Mouse (Mus musculus) ES-E14 (cell line): Measurements from ENCODE around the gene Mrps12. TPM values are rescaled to one million over a fixed set of nuclear protein-coding genes. Genes with fewer than 3 reads are reported as not detected.

Experiments
- DNase-seq: peaks from one replicate; pipeline ENCODE4 v3.0.0-alpha.2; 2013; ENCODE audit warnings: low read depth, low spot score
- H3K27ac ChIP-seq: 2 replicates; pipeline ENCODE4 v1.5.1; 2012; ENCODE audit warnings: low read depth, mild to moderate bottlenecking, low read length, moderate library complexity, mixed read lengths; ENCODE audit not compliant: poor library complexity, insufficient read depth, severe bottlenecking
- H3K36me3 ChIP-seq: 2 replicates; pipeline ENCODE4 v1.6.1; 2012; ENCODE audit warnings: mild to moderate bottlenecking, low read length, moderate library complexity, mixed read lengths; ENCODE audit not compliant: control insufficient read depth, poor library complexity, insufficient read depth, severe bottlenecking
- H3K4me1 ChIP-seq, 2 experiments: fragments of 150-350 bp in 1 of 2; sonication (generic) in 1 of 2; 2 replicates each; pipeline ENCODE4 v1.6.1; 2012; ENCODE audit warnings: low read length in 2 of 2, mild to moderate bottlenecking in 1 of 2, mixed read lengths in 1 of 2; ENCODE audit not compliant: control insufficient read depth in 2 of 2, insufficient read depth in 2 of 2, poor library complexity in 1 of 2
- H3K4me3 ChIP-seq, 2 experiments: fragments of 150-350 bp in 1 of 2; sonication (generic) in 1 of 2; 2 replicates each; pipeline ENCODE4 v1.5.1; 2012; ENCODE audit warnings: low read length in 2 of 2, low read depth in 1 of 2, mild to moderate bottlenecking in 1 of 2, mixed read lengths in 1 of 2; ENCODE audit not compliant: insufficient read depth in 1 of 2, poor library complexity in 1 of 2, severe bottlenecking in 1 of 2
- H3K9ac ChIP-seq: 2 replicates; pipeline ENCODE4 v1.6.1; 2012; ENCODE audit warnings: low read depth, mild to moderate bottlenecking, low read length, mixed read lengths; ENCODE audit not compliant: poor library complexity, insufficient read depth, severe bottlenecking
- H3K9me3 ChIP-seq: fragments of 150-350 bp; sonication (generic); 2 replicates; pipeline ENCODE4 v1.6.1; 2012; ENCODE audit warnings: low read depth, mild to moderate bottlenecking, low read length; ENCODE audit not compliant: control insufficient read depth, insufficient read depth
- CHD2 ChIP-seq: IDR thresholded peaks from 2 replicates; pipeline ENCODE4 v1.6.1; 2014; ENCODE audit warnings: mild to moderate bottlenecking, low read depth, low read length, inconsistent platforms
- HCFC1 ChIP-seq: IDR thresholded peaks from 2 replicates; pipeline ENCODE4 v1.6.1; 2012; ENCODE audit warnings: low read length, inconsistent platforms, borderline replicate concordance; ENCODE audit not compliant: insufficient read depth
- MAFK ChIP-seq: IDR thresholded peaks from 2 replicates; pipeline ENCODE4 v1.6.1; 2014; ENCODE audit warnings: mild to moderate bottlenecking, low read depth, low read length, inconsistent platforms; ENCODE audit not compliant: insufficient read depth
- ZC3H11A ChIP-seq: IDR thresholded peaks from 2 replicates; pipeline ENCODE4 v1.6.1; 2012; ENCODE audit warnings: low read depth, mild to moderate bottlenecking, inconsistent platforms, low read length, borderline replicate concordance
- ZNF384 ChIP-seq: IDR thresholded peaks from 2 replicates; pipeline ENCODE4 v1.6.1; 2012; ENCODE audit warnings: low read depth, low read length, inconsistent platforms
- in situ Hi-C, 2 experiments: fragments of 600-800 bp; cut with MboI; formaldehyde crosslinking; loops; one replicate each; pipeline ENCODE4 v1.15.1; 2025; ENCODE audit warnings: low sequenced_read_pairs in 2 of 2, inconsistent platforms in 1 of 2; ENCODE audit not compliant: unreplicated experiment in 2 of 2
- total RNA-seq: library from RNA; depleted of rRNA; stranded (reverse); fragments of 300-350 nt; gene quantifications from 2 replicates; pipeline ENCODE4 v1.2.3, GENCODE M21; 2012; rRNA removed

The Mrps12 gene
- 102 and 105 TPM in 2 replicates for total RNA-seq

GRCm38 (mm10) chr7:28741709-28742438 is at the start of gene Mrps12, which contains the start of gene Sars2:
TSS of gene Mrps12 (minus strand) at chr7:28741820.
TSS of gene Sars2 (plus strand) at chr7:28741992.
- no peak for TF ChIP-seq MAFK
- TF ChIP-seq CHD2: peak; percentile 74
- peak; percentile 72 for TF ChIP-seq HCFC1
- H3K36me3 ChIP-seq: peaks cover 30% of the 10 kb centered on the region
- in situ Hi-C loops: no loop called here

DNA sequence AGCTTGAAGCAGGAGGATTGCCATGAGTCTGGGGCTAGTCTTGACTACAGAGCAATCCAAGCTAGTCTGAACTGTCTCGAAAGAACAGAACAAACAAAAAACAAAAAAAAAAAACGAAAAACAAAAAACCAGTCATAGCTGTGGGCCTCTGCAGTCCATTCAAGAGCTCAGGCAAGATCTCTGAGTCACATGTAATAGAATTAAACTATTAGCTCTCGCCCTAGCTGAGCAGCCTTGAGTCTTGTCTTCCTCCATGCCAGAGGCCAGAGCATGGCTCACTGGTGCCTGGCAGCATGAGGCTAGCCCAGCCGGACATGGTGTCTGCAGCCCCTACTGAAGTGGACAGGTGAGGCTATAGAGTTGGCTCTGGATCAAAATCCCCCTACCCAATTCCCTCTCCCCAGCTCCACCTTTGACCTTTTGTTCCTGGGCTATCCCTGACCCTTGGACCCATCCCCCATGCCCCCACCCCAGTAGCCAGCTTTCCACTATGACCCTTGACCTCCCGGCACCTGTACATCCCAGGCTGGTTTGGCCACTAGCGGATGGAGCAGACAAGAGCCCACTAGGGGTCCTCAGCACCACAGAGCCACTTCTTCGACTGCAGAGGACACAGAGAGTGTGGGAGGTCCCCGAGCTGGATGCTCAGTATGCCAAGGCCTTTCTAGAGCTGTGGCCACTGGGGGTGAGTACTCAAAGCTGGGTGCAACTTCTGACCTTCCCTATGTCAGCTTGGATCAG is 48.6 kb upstream of the Mrps12 start:
- Histone ChIP-seq H3K4me3 (no peak overlapping the region), H3K36me3 (no peaks in the 10 kb centered on the region), H3K9ac (no peak overlapping the region; the same call in 1 of the 2 replicates), H3K4me1 (peaks cover 7 to 33% of the 10 kb centered on the region in 2 experiments; a peak in 3 of 4 replicates), H3K27ac (no peak overlapping the region; the same call in 1 of the 2 replicates), H3K9me3 (no peaks in the 10 kb centered on the region)
- TF ChIP-seq MAFK (no peak), HCFC1 (no peak), ZC3H11A (no peak), ZNF384 (no peak), CHD2 (no peak)
- in situ Hi-C loops: no loop called here
- DNase-seq: no peak

More at GRCm38 (mm10) chr7:28741709-28742438, at the start of gene Mrps12, which contains the start of gene Sars2:
- DNase-seq: peak; percentile 98
- H3K9ac ChIP-seq: peak within 1 kb of the TSS; percentile 84
- peak within 1 kb of the TSS; percentile 65 for H3K27ac ChIP-seq
- peak within 1 kb of the TSS; percentile 83 to 95 for H3K4me3 ChIP-seq
- no peaks in the 10 kb centered on the region for H3K9me3 ChIP-seq
- H3K4me1 ChIP-seq: peaks cover 6 to 8% of the 10 kb centered on the region in 2 experiments; a peak in 2 of 4 replicates

DNA sequence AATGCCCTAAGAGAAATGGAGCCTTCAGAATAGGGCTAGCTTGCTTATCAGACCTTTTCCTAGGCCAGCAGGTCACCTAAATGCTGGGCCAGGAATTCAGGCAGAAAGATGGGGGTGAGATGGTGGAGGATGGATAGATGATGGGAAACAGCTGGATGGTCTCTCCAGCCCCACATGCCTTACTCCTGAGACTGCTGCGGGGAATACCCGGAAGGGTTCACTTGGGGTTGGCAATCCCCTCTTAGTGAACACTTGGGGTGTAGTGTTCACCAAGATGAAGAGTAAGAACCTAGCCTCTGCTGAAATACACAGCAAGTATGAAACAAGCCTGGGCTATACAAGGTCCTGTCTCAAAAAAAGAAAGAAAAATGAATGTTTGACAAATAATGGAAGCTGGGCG is 47.6 kb upstream of the Mrps12 start:
- H3K27ac ChIP-seq: no peak overlapping the region; the same call in 1 of the 2 replicates

DNA sequence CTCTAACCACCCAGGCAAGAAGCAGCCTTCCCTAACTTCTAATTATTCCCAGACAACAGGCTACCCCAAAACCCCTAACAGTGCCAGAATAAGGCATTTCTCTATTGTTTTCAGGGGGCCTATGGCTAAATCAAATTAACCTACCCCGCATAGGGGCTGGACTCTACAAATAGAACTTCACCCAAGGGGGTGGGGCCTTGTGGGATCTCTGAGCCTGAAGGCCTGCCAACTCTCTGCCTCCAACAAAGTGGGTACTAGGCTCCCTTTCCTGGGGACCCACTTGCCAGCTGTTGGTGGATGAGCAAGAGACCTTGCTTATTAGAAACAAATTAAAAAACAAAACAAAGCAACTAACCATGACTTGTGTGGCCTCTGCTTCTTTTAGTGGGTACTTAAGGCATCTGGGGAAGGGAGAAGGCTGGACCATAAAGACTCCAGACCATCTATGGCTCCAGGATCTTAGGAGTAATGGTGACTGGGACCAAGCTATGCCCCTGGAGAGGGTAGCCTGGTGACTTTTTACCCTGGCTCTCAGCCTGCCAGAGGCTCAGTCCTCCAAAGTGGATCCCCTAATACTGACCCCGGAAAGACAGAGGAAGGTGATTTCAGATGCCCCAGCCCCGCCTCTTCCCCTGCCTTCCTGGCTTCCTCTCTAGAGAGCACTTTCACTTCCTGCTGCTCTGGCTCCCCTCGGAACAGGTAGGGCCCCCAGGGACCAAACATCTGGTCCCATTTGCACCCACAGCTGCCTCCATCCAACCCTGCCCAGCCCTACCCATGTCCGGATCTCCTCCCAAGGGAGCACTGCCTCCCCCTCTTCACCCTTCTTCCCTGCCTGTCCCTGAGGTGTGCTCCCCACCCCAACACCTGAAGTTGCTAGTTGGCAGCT is 46.9 kb upstream of the Mrps12 start, which contains the start of gene Rinl:
TSS of gene Rinl (plus strand) at position 663 of the 889 bp plus-strand sequence.
- no peak for TF ChIP-seq HCFC1
- no peak for TF ChIP-seq ZNF384
- no peak for TF ChIP-seq MAFK
- TF ChIP-seq CHD2: no peak
- no peak for TF ChIP-seq ZC3H11A
- H3K4me3 ChIP-seq: peak within 1 kb of the TSS; percentile 30 to 62; a peak in 3 of 4 replicates
- H3K9ac ChIP-seq: peak within 1 kb of the TSS; percentile 60
- peaks cover 7 to 30% of the 10 kb centered on the region in 2 experiments; a peak in 3 of 4 replicates for H3K4me1 ChIP-seq
- H3K27ac ChIP-seq: no peak within 1 kb of the TSS; the same call in 1 of the 2 replicates
- in situ Hi-C loops: no loop called here
- DNase-seq: no peak
- H3K36me3 ChIP-seq: no peaks in the 10 kb centered on the region
- no peaks in the 10 kb centered on the region for H3K9me3 ChIP-seq

More for the DNA sequence above, 47.6 kb upstream of the Mrps12 start:
- Histone ChIP-seq H3K9ac (peak overlapping the region; percentile 60), H3K9me3 (no peaks in the 10 kb centered on the region), H3K4me1 (peaks cover 7 to 30% of the 10 kb centered on the region in 2 experiments; a peak in 3 of 4 replicates), H3K36me3 (no peaks in the 10 kb centered on the region), H3K4me3 (peak overlapping the region; percentile 30 to 62; a peak in 3 of 4 replicates)
- DNase-seq: no peak
- no peak for TF ChIP-seq MAFK
- TF ChIP-seq HCFC1: no peak
- no peak for TF ChIP-seq ZNF384
- no peak for TF ChIP-seq CHD2
- no peak for TF ChIP-seq ZC3H11A
- in situ Hi-C loops: no loop called here
